Mouse (Mus musculus) adrenal gland, postnatal 25 days (tissue): ENCODE measurements at regions not wholly inside any gene's neighbourhood (a gene's known extent, or its start where the extent isn't known, plus 50 kb on each side); places are given as distances from the start of the nearest gene placed in this dataset.

Experiments
- DNase-seq: peaks from one replicate; pipeline ENCODE4 v3.0.0; 2021; ENCODE audit warnings: mixed read lengths

DNA sequence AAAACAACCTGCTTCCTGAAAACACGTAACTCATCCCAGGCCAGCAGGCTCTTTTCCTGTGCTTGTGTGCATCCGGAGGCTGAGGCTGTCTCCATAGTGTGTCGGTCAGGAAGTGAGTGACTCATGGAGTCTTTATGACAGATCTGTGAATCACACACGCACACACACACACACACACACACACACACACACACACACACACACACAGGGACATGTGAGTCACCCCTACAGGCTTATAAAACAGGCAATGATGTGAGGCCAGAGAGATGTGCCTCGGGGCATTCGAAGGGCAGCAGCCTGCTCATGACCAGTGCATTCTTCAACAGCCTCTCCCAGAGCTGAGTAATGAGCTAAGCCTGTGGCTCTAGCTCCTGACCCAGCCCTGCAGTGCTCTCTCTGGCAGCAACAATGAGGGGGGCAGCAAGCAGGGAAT, 97.5 kb upstream of the Dlx2 start:
- peak; percentile 67 for DNase-seq

DNA sequence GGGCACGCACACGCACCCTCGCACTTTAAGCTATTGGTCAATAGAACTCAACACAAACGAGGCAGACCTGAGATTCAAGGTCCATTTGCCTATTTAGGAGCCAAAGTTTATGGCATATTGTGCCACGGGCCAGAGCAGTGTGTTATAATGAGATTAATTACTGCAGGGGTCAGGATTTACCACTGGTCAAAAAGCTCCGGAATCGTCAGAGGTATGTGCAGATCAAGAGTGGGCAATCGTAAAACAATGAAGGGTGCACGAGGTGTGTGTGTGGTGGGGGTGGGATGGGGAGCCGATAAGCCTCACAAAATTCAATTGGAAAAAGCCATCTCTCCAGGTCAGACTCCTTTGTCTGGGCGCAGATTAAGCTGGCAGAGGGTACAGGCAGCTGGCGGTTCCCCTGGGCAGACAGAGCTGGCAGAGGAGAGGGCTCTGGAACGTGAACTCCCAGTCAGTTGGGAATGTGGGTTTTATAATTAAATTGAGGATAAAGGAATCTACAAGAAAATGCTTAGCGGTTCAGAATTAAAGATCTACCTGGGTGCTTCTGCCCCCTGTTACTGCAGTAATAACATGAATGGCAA, 97.4 kb upstream of the Itga6 start:
- DNase-seq = no peak

DNA sequence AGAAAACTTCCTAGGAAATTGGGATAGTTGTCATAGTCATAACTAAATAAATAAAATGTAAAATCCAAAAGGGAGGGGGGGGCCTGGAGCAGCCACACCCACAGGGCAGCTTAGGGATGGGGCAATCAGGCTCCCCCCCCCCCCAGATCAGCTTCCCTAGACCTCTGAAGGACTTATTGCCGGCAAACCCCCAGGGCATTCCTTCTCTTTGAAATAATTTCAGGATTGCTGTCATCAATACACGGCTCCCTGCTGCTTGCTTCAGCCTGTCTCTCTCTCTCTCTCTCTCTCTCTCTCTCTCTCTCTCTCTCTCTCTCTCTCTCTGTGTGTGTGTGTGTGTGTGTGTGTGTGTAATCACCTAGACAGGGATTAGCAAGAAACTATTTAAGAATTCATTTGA, 93.8 kb upstream of the Itga6 start:
- DNase-seq = no peak

- peak; percentile 20 for DNase-seq
These were observed 93.1 kb upstream of the Itga6 start for GRCm38 (mm10) chr2:71652261-71652801.

- DNase-seq = no peak
These were observed 90.5 kb upstream of the Itga6 start for GRCm38 (mm10) chr2:71654817-71655503.

- peak; percentile 12 for DNase-seq
These were observed 89.7 kb upstream of the Itga6 start for GRCm38 (mm10) chr2:71655504-71656390.

DNA sequence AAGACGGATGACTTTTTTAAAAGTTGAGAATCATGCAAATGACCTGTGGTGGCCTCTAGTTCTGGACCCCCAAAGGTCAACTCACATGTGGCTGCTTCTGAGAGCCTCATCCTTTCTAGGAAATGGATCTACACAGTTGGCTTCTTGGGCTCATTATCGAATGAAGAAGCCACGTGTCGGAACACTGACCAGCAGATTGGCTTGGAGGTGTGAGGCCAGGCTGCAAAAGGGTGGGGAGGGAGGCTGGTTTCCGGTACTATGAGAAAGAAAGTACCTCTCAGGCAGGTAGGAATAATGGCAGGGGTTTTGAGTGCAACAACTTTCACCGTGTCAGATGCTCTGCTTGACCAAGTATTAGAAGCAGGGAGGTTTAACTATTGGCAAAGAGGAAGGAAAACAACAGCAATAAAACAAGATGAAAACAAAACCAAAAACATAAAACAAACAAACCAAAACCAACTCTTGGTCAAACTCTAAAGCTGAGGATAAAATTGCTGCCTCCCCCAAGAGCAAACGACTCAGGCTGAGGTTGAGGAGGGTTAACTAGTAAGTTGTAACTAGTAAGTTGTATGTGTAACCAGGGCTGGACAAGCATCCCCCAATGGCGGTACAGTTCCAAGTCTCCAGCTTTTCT, 88.7 kb upstream of the Itga6 start:
- DNase-seq = no peak

DNA sequence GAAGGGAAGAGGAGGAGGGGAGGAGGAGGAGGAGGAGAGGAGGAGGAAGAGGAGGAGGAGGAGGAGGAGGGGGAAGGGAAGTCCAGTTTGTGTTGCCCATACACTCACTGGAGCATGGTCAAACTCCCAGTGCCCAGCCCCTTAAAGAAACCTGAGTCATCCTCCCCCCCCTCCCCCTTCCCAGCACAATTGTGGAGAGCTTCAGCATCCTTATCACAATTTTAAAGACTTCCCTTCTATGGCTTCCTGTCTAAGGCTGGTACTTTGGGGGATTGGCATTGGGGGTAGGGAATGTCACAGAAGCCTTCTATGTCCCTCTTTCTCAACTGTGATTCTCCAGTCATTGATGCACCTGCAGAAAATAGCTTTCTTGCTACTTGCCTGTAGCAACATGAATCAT, 84.0 kb upstream of the Itga6 start:
- no peak for DNase-seq

- no peak for DNase-seq
These were observed 83.4 kb upstream of the Itga6 start for GRCm38 (mm10) chr2:71661986-71662385.

- DNase-seq = no peak
These were observed 82.0 kb upstream of the Itga6 start for GRCm38 (mm10) chr2:71663453-71663852.

- no peak for DNase-seq
These were observed 78.5 kb upstream of the Itga6 start for GRCm38 (mm10) chr2:71666927-71667326.

GRCm38 (mm10) chr2:71667746-71668145, 77.7 kb upstream of the Itga6 start:
- DNase-seq = no peak

- no peak for DNase-seq
These were observed 75.1 kb upstream of the Itga6 start for GRCm38 (mm10) chr2:71670228-71670790.

- DNase-seq = peak; percentile 8
These were observed 74.5 kb upstream of the Itga6 start for GRCm38 (mm10) chr2:71670882-71671281.

- DNase-seq = peak; percentile 56
These were observed 72.1 kb upstream of the Itga6 start for GRCm38 (mm10) chr2:71673087-71673920.

DNA sequence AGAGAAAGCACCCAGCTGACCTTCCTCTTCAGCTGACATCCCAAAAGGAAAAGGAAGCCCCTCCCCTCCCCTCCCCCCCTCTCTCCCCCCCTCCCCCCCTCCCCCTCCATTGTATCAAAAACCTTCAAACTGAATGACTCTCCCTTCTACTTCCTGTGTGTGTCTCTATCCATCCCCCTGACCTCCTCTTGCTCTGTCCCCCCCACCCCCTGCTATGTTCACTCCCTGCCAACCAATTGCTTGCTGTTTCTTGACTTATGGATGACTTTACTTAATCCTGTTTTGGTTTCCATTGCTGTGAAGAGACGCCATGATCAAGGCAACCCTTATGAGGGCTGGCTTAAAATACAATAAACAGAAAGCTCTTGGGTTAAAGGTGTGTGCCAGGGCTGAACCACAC, 64.7 kb upstream of the Itga6 start:
- no peak for DNase-seq

GRCm38 (mm10) chr2:71681148-71681547, 64.3 kb upstream of the Itga6 start:
- DNase-seq = no peak

GRCm38 (mm10) chr2:71683375-71683774, 62.0 kb upstream of the Itga6 start:
- no peak for DNase-seq

DNA sequence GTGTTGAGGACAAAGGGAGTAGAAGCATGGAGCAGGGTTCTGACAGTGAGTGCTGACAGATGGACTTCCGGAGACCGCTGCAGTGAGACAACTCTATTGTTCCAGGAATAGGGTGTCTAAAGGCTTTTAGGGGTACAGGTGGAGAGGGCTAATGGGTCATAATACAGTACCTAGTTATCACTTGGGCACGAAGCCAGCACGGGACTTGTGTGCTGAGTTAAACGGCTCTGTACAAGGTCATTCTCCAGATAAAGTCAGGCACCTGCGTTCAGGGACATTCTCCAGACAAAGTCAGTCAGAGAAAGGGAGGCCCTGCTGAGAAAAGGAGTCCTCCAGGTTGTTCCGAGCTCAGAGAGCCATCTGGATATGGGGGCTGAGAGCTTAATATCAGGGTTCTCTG, 60.2 kb upstream of the Itga6 start:
- DNase-seq = no peak

DNA sequence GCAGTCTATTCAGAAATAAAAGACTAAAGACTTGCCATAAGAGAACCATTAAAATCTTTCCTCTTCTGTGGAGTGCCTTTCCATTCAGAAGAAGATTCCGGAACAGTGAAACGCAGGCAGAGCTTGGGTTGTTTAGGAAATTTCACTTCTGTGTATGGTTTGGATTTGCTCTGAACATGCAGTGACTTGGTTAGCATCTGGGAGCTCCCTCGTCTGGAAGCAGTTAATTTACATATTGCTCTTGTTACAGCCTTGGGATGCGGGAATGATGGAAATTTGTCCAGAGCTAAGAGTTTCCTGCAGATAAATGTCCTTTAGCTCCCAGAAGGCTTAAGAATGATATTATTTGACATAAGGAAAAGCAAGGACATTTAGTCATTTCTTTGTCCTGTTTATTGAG, 56.4 kb upstream of the Itga6 start:
- DNase-seq = no peak
